Mouse (Mus musculus): ENCODE results near the gene Lrrc56. TPM values are rescaled to one million over a fixed set of nuclear protein-coding genes. Genes with fewer than 3 reads are reported as not detected.

Lrrc56 gene
- polyA plus RNA-seq (2016; fragmentation: Nextera tagmentation; extraction: Ambion mirVana): 3.3 and 6.7 TPM in 2 replicates

GRCm38 (mm10) chr7:141193948-141194347 is at the start of gene Lrrc56, which contains the start of gene Hras:
TSS of gene Lrrc56 (plus strand) at chr7:141194157.
TSS of gene Hras (minus strand) at chr7:141194005.
- DNase-seq (ENCODE audit: low spot score): peak; percentile 99
- Histone ChIP-seq H3K36me3 (peaks cover 39% of the 10 kb centered on the region), H3K27me3 (ENCODE audit: insufficient read depth, poor library complexity, severe bottlenecking) (peaks cover 13% of the 10 kb centered on the region; the same call in 1 of the 2 replicates), H3K4me1 (peaks cover 28% of the 10 kb centered on the region), H3K9me3 (no peaks in the 10 kb centered on the region), H3K27ac (peak within 1 kb of the TSS; percentile 95), H3K4me3 (peak within 1 kb of the TSS; percentile 83)
- under 1% methylated on average over 39 of the region's 39 CpGs for WGBS

- H3K4me3 ChIP-seq: no peak overlapping the region
- H3K9me3 ChIP-seq: no peaks in the 10 kb centered on the region
- H3K4me1 ChIP-seq: peaks cover 3% of the 10 kb centered on the region; the same call in 1 of the 2 replicates
- peaks cover 62% of the 10 kb centered on the region for H3K36me3 ChIP-seq
- DNase-seq (ENCODE audit: low spot score): no peak
- WGBS: 86% methylated on average over 3 of the region's 3 CpGs
- no peak overlapping the region for H3K27ac ChIP-seq
- no peaks in the 10 kb centered on the region for H3K27me3 ChIP-seq (ENCODE audit: insufficient read depth, poor library complexity, severe bottlenecking)
These were observed 49.3 kb upstream of the Lrrc56 start for GRCm38 (mm10) chr7:141144650-141145049.

- no peaks in the 10 kb centered on the region for H3K27me3 ChIP-seq (ENCODE audit: insufficient read depth, poor library complexity, severe bottlenecking)
- DNase-seq (ENCODE audit: low spot score): no peak
- peaks cover 3% of the 10 kb centered on the region; the same call in 1 of the 2 replicates for H3K4me1 ChIP-seq
- 67% methylated on average over 1 of the region's 1 CpGs for WGBS
- H3K36me3 ChIP-seq: peaks cover 56% of the 10 kb centered on the region
- no peaks in the 10 kb centered on the region for H3K9me3 ChIP-seq
- H3K27ac ChIP-seq: no peak overlapping the region
- H3K4me3 ChIP-seq: no peak overlapping the region
These were observed 48.6 kb upstream of the Lrrc56 start for GRCm38 (mm10) chr7:141145403-141145802.

GRCm38 (mm10) chr7:141146043-141146595 is 47.8 kb upstream of the Lrrc56 start:
- Histone ChIP-seq H3K27ac (no peak overlapping the region), H3K36me3 (peaks cover 58% of the 10 kb centered on the region), H3K9me3 (no peaks in the 10 kb centered on the region), H3K4me1 (peaks cover 3% of the 10 kb centered on the region; the same call in 1 of the 2 replicates), H3K27me3 (ENCODE audit: insufficient read depth, poor library complexity, severe bottlenecking) (no peaks in the 10 kb centered on the region), H3K4me3 (no peak overlapping the region)
- 92% methylated on average over 12 of the region's 12 CpGs for WGBS
- peak; percentile 84 for DNase-seq (ENCODE audit: low spot score)

- H3K9me3 ChIP-seq: no peaks in the 10 kb centered on the region
- H3K27me3 ChIP-seq (ENCODE audit: insufficient read depth, poor library complexity, severe bottlenecking): no peaks in the 10 kb centered on the region
- H3K27ac ChIP-seq: no peak overlapping the region
- WGBS: 81% methylated on average over 6 of the region's 6 CpGs
- no peak for DNase-seq (ENCODE audit: low spot score)
- peaks cover 65% of the 10 kb centered on the region for H3K36me3 ChIP-seq
- H3K4me3 ChIP-seq: no peak overlapping the region
- peaks cover 3% of the 10 kb centered on the region; the same call in 1 of the 2 replicates for H3K4me1 ChIP-seq
These were observed 46.9 kb upstream of the Lrrc56 start for GRCm38 (mm10) chr7:141147044-141147443.

- Histone ChIP-seq H3K36me3 (peaks cover 66% of the 10 kb centered on the region), H3K27me3 (ENCODE audit: insufficient read depth, poor library complexity, severe bottlenecking) (no peaks in the 10 kb centered on the region), H3K4me3 (no peak overlapping the region), H3K9me3 (no peaks in the 10 kb centered on the region), H3K27ac (no peak overlapping the region), H3K4me1 (peaks cover 3% of the 10 kb centered on the region; the same call in 1 of the 2 replicates)
- 85% methylated on average over 4 of the region's 4 CpGs for WGBS
- no peak for DNase-seq (ENCODE audit: low spot score)
These were observed 45.3 kb upstream of the Lrrc56 start for GRCm38 (mm10) chr7:141148639-141149038.

GRCm38 (mm10) chr7:141155362-141155761 is 38.6 kb upstream of the Lrrc56 start:
- Histone ChIP-seq H3K9me3 (no peaks in the 10 kb centered on the region), H3K4me1 (peaks cover 5% of the 10 kb centered on the region; the same call in 1 of the 2 replicates), H3K36me3 (peaks cover 75% of the 10 kb centered on the region), H3K27ac (no peak overlapping the region), H3K27me3 (ENCODE audit: insufficient read depth, poor library complexity, severe bottlenecking) (no peaks in the 10 kb centered on the region), H3K4me3 (no peak overlapping the region)
- WGBS: 88% methylated on average over 9 of the region's 9 CpGs
- DNase-seq (ENCODE audit: low spot score): no peak

GRCm38 (mm10) chr7:141164397-141164796 is 29.6 kb upstream of the Lrrc56 start:
- DNase-seq (ENCODE audit: low spot score): peak; percentile 71
- no peaks in the 10 kb centered on the region for H3K27me3 ChIP-seq (ENCODE audit: insufficient read depth, poor library complexity, severe bottlenecking)
- no peak overlapping the region for H3K27ac ChIP-seq
- peaks cover 29% of the 10 kb centered on the region for H3K4me1 ChIP-seq
- no peaks in the 10 kb centered on the region for H3K9me3 ChIP-seq
- WGBS: 93% methylated on average over 7 of the region's 7 CpGs
- peaks cover 68% of the 10 kb centered on the region for H3K36me3 ChIP-seq
- no peak overlapping the region for H3K4me3 ChIP-seq

- Histone ChIP-seq H3K4me3 (no peak overlapping the region), H3K27me3 (ENCODE audit: insufficient read depth, poor library complexity, severe bottlenecking) (no peaks in the 10 kb centered on the region), H3K36me3 (peaks cover 63% of the 10 kb centered on the region), H3K27ac (no peak overlapping the region), H3K4me1 (peaks cover 29% of the 10 kb centered on the region), H3K9me3 (no peaks in the 10 kb centered on the region)
- DNase-seq (ENCODE audit: low spot score): no peak
- WGBS: 80% methylated on average over 6 of the region's 6 CpGs
These were observed 29.1 kb upstream of the Lrrc56 start for GRCm38 (mm10) chr7:141164850-141165249.

- Histone ChIP-seq H3K4me3 (peak overlapping the region; percentile 68), H3K9me3 (no peaks in the 10 kb centered on the region), H3K36me3 (peaks cover 33% of the 10 kb centered on the region), H3K27me3 (ENCODE audit: insufficient read depth, poor library complexity, severe bottlenecking) (no peaks in the 10 kb centered on the region), H3K4me1 (peaks cover 33% of the 10 kb centered on the region), H3K27ac (peak overlapping the region; percentile 85)
- WGBS: 12% methylated on average over 7 of the region's 7 CpGs
- DNase-seq (ENCODE audit: low spot score): no peak
These were observed 25.9 kb upstream of the Lrrc56 start for GRCm38 (mm10) chr7:141167901-141168517.

- H3K4me1 ChIP-seq: peaks cover 37% of the 10 kb centered on the region
- no peaks in the 10 kb centered on the region for H3K27me3 ChIP-seq (ENCODE audit: insufficient read depth, poor library complexity, severe bottlenecking)
- H3K36me3 ChIP-seq: peaks cover 28% of the 10 kb centered on the region
- H3K27ac ChIP-seq: peak overlapping the region; percentile 85
- H3K4me3 ChIP-seq: peak overlapping the region; percentile 68
- 2% methylated on average over 22 of the region's 22 CpGs for WGBS
- peak; percentile 89 for DNase-seq (ENCODE audit: low spot score)
- H3K9me3 ChIP-seq: no peaks in the 10 kb centered on the region
These were observed 25.4 kb upstream of the Lrrc56 start for GRCm38 (mm10) chr7:141168518-141168953.

GRCm38 (mm10) chr7:141169300-141169699 is 24.7 kb upstream of the Lrrc56 start:
- H3K36me3 ChIP-seq: peaks cover 20% of the 10 kb centered on the region
- peak overlapping the region; percentile 85; the same call in 1 of the 2 replicates for H3K27ac ChIP-seq
- H3K4me1 ChIP-seq: peaks cover 34% of the 10 kb centered on the region
- WGBS: 81% methylated on average over 1 of the region's 1 CpGs
- H3K27me3 ChIP-seq (ENCODE audit: insufficient read depth, poor library complexity, severe bottlenecking): no peaks in the 10 kb centered on the region
- no peak for DNase-seq (ENCODE audit: low spot score)
- H3K9me3 ChIP-seq: no peaks in the 10 kb centered on the region
- H3K4me3 ChIP-seq: no peak overlapping the region

GRCm38 (mm10) chr7:141169866-141170265 is 24.1 kb upstream of the Lrrc56 start:
- Histone ChIP-seq H3K27ac (no peak overlapping the region), H3K27me3 (ENCODE audit: insufficient read depth, poor library complexity, severe bottlenecking) (no peaks in the 10 kb centered on the region), H3K9me3 (no peaks in the 10 kb centered on the region), H3K36me3 (peaks cover 14% of the 10 kb centered on the region), H3K4me1 (peaks cover 29% of the 10 kb centered on the region), H3K4me3 (no peak overlapping the region)
- no peak for DNase-seq (ENCODE audit: low spot score)

All from heart, embryonic 10.5 days (tissue).